Mouse (Mus musculus) small intestine, adult 2 months (tissue): ENCODE measurements around the gene Sema4d.

ENCODE experiments used
- CTCF ChIP-seq: fragments of 200-500 bp; IDR thresholded peaks from 2 replicates; pipeline ENCODE4 v1.5.1; 2012; ENCODE audit warnings: low read depth, mild to moderate bottlenecking, control low read depth, inconsistent platforms, low read length, moderate library complexity, mixed read lengths; ENCODE audit not compliant: insufficient replicate concordance, insufficient read length; ENCODE audit errors: extremely low read depth
- POLR2A ChIP-seq: fragments of 200-500 bp; IDR thresholded peaks from 2 replicates; pipeline ENCODE4 v1.6.1; 2012; ENCODE audit warnings: low read depth, mild to moderate bottlenecking, control low read depth, inconsistent platforms, low read length, moderate library complexity

- TF ChIP-seq CTCF (no peak), POLR2A (no peak)
These were observed 50.9 kb downstream of the Sema4d start for GRCm38 (mm10) chr13:51742551-51743052.
